Mouse (Mus musculus) erythroblast, embryonic 14.5 days (primary cell): ENCODE measurements around the gene Mpc2.

Experiments
- GATA1 ChIP-seq: IDR thresholded peaks from 2 replicates; pipeline ENCODE4 v1.6.1; 2012; ENCODE audit warnings: low read length, inconsistent platforms, mixed read lengths
- TAL1 ChIP-seq: IDR thresholded peaks from 3 replicates; pipeline ENCODE4 v1.6.1; 2012; ENCODE audit warnings: low read length, inconsistent platforms, mixed read lengths

- TF ChIP-seq TAL1 (0 out of 3 replicates have a peak, but pooled peaks have one; percentile 29), GATA1 (no peak)
Observed at GRCm38 (mm10) chr1:165426254-165426653, 34.2 kb upstream of the Mpc2 start.
